Mouse (Mus musculus): ENCODE data around the gene Atrip.

Gene Atrip

GRCm38 (mm10) chr9:109097831-109098230 is 23.9 kb upstream of the Atrip start:
- no peak for DNase-seq (ENCODE audit: low read depth, low spot score)

GRCm38 (mm10) chr9:109097291-109097690 is 23.4 kb upstream of the Atrip start:
- DNase-seq (ENCODE audit: low read depth, low spot score) = no peak

GRCm38 (mm10) chr9:109096856-109097255 is 22.9 kb upstream of the Atrip start:
- DNase-seq (ENCODE audit: low read depth, low spot score) = peak; percentile 43

- peak; percentile 16 for DNase-seq (ENCODE audit: low read depth, low spot score)
These were observed 22.3 kb upstream of the Atrip start for GRCm38 (mm10) chr9:109096251-109096661.

GRCm38 (mm10) chr9:109095137-109095982 is 21.4 kb upstream of the Atrip start, which contains the start of gene Plxnb1:
Plxnb1 (plus strand) TSS chr9:109095389.
- DNase-seq (ENCODE audit: low read depth, low spot score) = peak; percentile 86

- DNase-seq (ENCODE audit: low read depth, low spot score) = peak; percentile 23
These were observed 20.7 kb upstream of the Atrip start for GRCm38 (mm10) chr9:109094553-109095136.

- DNase-seq (ENCODE audit: low read depth, low spot score) = no peak
These were observed 20.0 kb upstream of the Atrip start for GRCm38 (mm10) chr9:109093786-109094552.

GRCm38 (mm10) chr9:109092799-109093198 is 18.9 kb upstream of the Atrip start:
- no peak for DNase-seq (ENCODE audit: low read depth, low spot score)

- no peak for DNase-seq (ENCODE audit: low read depth, low spot score)
These were observed 17.9 kb upstream of the Atrip start for GRCm38 (mm10) chr9:109091802-109092201.

GRCm38 (mm10) chr9:109090446-109090845 is 16.5 kb upstream of the Atrip start:
- DNase-seq (ENCODE audit: low read depth, low spot score) = no peak

GRCm38 (mm10) chr9:109087987-109088386 is 14.1 kb upstream of the Atrip start:
- peak; percentile 49 for DNase-seq (ENCODE audit: low read depth, low spot score)

- DNase-seq (ENCODE audit: low read depth, low spot score) = peak; percentile 52
These were observed 11.0 kb upstream of the Atrip start for GRCm38 (mm10) chr9:109084922-109085321.

- peak; percentile 92 for DNase-seq (ENCODE audit: low read depth, low spot score)
These were observed 8.3 kb upstream of the Atrip start, which contains the start of the genes Ccdc51 and Tma7 for GRCm38 (mm10) chr9:109082124-109082800. Ccdc51 (plus strand) TSS chr9:109082493. Tma7 (minus strand) TSS chr9:109082587.

- no peak for DNase-seq (ENCODE audit: low read depth, low spot score)
These were observed 7.8 kb upstream of the Atrip start for GRCm38 (mm10) chr9:109081749-109082123.

- no peak for DNase-seq (ENCODE audit: low read depth, low spot score)
These were observed 6.6 kb upstream of the Atrip start for GRCm38 (mm10) chr9:109080516-109080915.

- no peak for DNase-seq (ENCODE audit: low read depth, low spot score)
These were observed 5.7 kb downstream of the Atrip start for GRCm38 (mm10) chr9:109068095-109068735.

GRCm38 (mm10) chr9:109060898-109061295 is 13.0 kb downstream of the Atrip start:
- no peak for DNase-seq (ENCODE audit: low read depth, low spot score)

- DNase-seq (ENCODE audit: low read depth, low spot score) = no peak
These were observed 13.6 kb downstream of the Atrip start for GRCm38 (mm10) chr9:109060184-109060897.

- DNase-seq (ENCODE audit: low read depth, low spot score) = peak; percentile 85
These were observed 14.6 kb downstream of the Atrip start, which contains the start of gene Trex1 for GRCm38 (mm10) chr9:109059136-109059903. Trex1 (minus strand) TSS chr9:109059734.

Measured in mesoderm, embryonic 11.5 days (tissue).